Mouse (Mus musculus): ENCODE data around the gene Lama1.
A peak's percentile ranks its signal among the peaks of the same experiment; 100 is the strongest.
"Not testable (repeated sequence)": the region's sequence is repeated elsewhere in the genome, so short reads cannot be mapped to it uniquely, and the experiment has no call there.

The Lama1 gene

DNA sequence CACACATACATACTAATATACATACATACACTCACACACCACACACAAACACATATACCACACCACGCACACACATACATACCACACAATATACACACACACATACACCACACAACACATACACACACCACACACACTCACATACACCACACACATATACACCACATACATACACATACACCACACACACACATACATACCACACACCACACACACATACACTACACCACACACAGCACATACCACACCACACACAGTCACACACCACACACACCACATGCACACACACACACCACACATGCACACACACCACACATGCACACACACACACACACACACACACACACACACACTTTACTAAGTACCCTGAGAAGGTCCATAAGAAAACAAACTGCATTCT is 25.5 kb downstream of the Lama1 start:
- no peak for DNase-seq

DNA sequence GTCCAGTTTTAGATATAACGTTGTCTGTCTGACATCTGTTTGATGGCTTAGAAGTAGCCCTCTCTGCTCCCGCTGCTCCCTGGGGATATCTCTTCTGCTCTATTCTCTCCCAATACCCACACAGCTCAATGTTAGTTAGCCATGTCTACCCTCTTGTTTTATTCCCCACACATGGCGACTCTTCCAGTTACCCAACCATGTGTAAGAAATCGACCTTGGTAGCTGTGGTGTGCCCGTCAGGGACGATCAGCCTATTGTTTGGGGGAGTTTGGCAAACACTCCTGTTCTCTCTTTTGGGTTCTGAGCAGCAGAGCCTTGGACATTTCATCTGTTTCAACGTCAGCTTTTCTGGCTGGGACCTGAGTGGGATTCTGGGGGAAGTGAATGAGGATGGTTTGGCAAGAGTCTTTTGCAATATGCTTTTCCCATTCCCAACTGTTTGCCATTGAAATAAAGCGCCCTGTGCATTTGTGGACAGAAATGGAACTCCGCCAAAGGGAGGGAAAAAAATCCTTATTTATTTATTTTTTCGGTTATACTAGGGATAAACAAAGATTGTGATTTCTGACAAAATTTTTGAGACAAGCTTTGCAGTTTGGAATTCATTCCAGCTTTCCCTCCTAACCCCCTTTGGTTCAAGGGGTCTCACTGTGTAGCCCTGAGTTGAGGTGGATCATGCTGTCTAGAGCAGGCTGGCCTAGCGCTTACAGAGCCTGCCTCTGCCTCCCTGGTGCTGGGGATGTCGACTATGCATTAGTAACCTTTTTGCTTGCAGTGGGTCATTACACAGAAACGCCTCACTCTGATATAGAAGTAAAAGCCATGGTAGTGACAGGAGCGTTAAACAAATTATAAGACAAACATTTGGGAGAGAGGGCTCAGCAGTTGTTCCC is 26.4 kb downstream of the Lama1 start:
- no peak for DNase-seq

- DNase-seq = no peak
Observed at GRCm38 (mm10) chr17:67726601-67727000, 29.5 kb downstream of the Lama1 start.

DNA sequence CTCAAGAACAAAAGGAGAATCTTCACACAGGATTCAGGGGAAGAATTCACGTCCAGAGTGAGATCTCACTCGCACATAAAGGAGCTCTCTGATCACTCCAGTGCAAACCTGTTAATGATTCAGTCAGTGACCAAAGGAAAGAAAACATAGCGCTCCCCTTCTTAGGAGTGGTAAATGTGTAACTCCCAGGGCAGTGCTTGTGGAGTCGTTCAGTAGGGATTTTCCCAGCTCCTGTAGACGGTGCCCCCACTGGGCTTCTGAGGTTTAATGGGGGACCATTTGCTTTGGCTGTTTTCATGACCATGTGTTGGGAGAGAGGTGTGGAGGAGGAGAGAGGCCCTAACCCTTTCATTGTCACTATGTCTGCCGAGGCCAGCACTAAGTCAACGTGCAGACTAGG is 31.7 kb downstream of the Lama1 start:
- DNase-seq = no peak

- no peak for DNase-seq
Observed at GRCm38 (mm10) chr17:67731096-67731495, 34.0 kb downstream of the Lama1 start.

GRCm38 (mm10) chr17:67731964-67732363 is 34.9 kb downstream of the Lama1 start:
- no peak for DNase-seq

- DNase-seq = no peak
Observed at GRCm38 (mm10) chr17:67733516-67733915, 36.5 kb downstream of the Lama1 start.

DNA sequence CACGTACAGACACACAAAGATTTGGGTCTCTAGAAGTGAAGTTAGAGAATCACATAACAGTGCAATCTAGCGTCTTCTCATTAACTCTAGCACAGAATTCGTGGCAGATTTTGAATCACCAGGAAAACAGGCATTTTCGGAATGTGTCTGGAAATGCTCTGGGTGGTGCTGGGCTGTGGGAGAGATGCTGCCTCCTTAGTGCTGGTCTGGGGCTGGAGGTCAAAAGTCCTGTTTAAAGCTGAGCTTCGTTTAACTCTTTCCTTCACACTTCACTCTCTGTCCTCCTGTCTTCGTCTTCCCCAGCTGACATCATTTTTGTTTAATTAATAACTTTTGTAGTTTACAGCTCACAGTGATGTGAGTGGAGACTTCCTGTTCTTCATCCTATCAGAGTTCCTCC is 38.7 kb downstream of the Lama1 start:
- no peak for DNase-seq

GRCm38 (mm10) chr17:67741229-67741628 is 44.2 kb downstream of the Lama1 start:
- not testable (repeated sequence) for DNase-seq

GRCm38 (mm10) chr17:67764167-67764871 is 67.3 kb downstream of the Lama1 start:
- DNase-seq = no peak

- no peak for DNase-seq
Observed at GRCm38 (mm10) chr17:67773608-67774007, 76.5 kb downstream of the Lama1 start.

GRCm38 (mm10) chr17:67776764-67777163 is 79.7 kb downstream of the Lama1 start:
- no peak for DNase-seq

DNA sequence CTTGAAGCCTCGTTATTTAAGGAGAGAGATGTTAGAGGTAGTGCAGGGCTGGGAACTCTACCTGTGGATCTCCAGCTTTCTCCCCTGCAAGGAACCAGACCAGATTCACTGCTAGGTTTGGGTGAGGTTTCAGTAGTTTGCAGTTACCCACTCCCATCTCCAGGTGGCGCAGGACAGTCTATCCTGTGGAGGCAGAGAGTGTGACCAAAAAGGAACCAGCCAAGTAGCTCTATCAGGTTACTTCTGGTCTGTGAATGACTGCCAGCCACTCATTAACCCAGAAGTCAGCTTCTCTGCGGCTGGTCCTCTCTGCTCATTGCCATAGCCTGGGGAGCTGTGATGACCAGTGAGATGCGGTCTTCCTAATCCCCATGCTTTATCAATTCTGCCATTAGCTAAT is 82.8 kb downstream of the Lama1 start:
- no peak for DNase-seq

DNA sequence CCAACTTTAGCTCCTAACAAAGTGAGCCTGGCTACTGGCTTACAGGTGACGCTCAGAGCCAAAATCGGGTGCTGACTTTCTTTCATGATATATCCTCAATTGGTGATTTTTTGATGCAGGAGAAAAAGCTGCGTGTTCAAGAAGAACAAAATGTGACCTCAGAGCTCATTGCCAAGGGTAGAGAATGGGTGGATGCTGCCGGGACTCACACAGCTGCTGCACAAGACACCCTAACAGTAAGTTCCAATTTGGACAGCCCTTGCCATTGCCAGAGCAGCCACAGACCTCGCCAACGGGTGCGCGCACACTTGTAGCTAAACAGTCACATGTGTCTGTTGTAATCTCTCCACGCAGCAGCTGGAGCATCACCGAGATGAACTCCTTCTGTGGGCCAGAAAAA is 94.0 kb downstream of the Lama1 start:
- no peak for DNase-seq

- no peak for DNase-seq
Observed at GRCm38 (mm10) chr17:67809171-67809570, 112.1 kb downstream of the Lama1 start.

GRCm38 (mm10) chr17:67813666-67814065 is 116.6 kb downstream of the Lama1 start:
- DNase-seq = no peak

GRCm38 (mm10) chr17:67815720-67816119 is 118.7 kb downstream of the Lama1 start:
- DNase-seq = no peak

DNA sequence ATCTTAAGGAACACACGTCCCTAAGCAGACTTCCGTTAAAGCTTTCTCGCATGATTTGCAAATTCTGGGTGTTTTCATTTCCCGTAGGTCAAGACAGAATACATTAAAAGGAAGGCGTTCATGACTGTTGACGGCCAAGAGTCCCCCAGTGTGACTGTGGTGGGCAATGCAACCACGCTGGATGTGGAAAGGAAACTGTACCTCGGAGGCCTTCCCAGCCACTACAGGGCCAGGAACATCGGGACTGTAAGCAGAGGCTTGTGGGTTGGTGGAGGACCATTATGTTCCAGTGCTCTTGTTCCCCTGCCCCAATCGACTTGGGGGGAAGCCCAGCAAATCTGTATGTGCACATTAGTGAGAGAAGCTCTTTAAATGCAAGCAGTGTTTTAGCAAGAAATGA is 119.9 kb downstream of the Lama1 start:
- DNase-seq = no peak

DNA sequence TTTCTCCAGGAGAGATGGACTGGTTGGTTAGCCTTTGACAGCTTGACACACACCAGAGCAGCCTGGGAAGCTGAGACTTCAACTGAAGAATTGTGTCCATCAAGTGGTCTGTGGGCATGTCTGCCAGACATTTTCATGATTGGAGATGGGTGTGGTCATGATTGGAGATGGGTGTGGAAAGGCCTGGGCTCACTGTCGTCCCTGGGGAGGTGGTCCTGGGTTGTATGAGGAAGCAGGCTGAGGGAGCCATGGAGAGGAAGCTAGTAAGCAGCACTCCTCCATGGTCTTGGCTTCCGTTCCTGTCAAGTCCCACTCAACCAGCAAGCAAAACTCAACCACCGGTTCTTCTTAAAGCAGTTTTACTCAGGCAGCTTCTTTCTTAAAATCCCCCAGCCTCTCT is 130.4 kb downstream of the Lama1 start:
- DNase-seq = no peak

DNA sequence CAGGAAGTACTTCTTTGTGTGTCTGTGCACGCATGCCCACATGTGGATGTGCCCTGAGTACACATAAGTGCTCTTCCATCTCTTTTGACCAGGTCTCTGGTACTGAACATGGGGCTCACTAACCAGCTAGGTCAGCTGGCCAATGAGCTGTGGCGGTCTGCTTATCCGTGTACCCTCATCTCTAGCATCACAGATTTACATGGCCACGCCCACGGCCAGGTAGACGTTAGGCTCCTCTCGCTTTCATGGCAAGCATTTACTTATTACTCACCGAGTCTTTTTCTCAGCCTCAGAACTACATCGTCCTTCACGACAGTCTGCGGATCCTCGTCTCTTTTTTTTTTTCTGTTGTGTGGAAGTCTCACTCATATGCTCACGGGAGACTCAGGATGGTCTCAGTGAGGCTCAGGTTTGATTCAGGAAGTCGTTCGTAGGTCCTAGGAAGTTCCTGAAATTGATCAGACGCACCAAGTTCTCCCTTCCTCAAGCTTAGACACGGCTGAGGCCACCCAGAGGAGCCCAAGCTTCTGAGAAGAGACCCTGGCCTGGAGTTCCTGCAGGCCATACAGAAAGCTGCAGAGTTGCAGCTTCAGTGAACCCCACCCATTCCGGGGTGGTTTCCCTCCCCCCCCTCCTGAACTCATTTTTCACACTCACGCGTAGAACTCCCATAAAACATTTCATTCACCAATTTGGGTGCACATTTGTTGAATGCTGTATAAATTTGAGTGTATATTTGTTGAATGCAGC is 139.3 kb downstream of the Lama1 start:
- no peak for DNase-seq

GRCm38 (mm10) chr17:67837351-67838090 is 140.5 kb downstream of the Lama1 start:
- DNase-seq = peak; percentile 36

DNA sequence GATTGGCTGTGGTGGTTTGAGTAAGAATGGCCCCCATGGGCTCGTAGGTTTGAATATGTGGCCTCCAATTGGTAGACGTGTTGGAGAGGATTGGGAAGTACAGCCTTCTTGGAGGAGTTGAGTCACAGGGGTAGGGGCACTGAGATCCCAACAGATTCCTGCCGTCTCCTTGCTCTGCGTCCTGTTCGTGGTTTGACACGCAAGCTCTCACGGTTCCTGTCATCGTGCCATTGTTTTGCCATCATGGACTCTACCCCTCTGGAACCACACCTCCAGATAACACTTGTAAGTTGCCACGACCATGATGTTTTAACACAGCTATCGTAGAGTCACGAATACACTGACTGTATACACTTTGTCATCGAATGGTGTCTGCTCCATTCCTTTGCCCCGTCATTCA is 141.9 kb downstream of the Lama1 start:
- no peak for DNase-seq

DNA sequence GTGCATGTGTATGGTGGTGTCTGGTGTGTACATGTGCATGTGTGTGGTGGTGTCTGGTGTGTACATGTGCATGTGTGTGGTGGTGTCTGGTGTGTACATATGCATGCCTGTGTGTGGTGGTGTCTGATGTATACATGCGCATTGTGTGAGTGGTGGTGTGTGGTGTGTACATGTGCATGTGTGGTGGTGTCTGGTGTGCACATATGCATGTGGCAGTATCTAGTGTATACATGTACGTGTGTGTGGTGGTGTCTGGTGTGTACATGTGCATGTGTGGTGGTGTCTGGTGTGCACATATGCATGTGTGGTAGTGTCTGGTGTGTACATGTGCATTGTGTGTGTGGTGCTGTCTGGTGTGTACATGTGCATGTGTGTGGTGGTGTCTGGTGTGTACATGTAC is 144.4 kb downstream of the Lama1 start:
- DNase-seq = not testable (repeated sequence)

All from cerebellum, adult 9-11 months (tissue).